Comparison of ENCODE assay signal across 22 mouse cellular contexts in genomic region chr11:57005341-57005740, GRCm38 (mm10). TPM values are rescaled to one million over a fixed set of nuclear protein-coding genes. Genes with fewer than 3 reads are reported as not detected.
DNase-seq lines count a peak whose midpoint lies in the region; ATAC-seq and TF ChIP-seq lines count a peak whose summit lies in the region.
"Had no signal": no experiment of that assay in that cellular context is flagged by ENCODE, and none has a peak within 500 bp of the region (broad histone marks: within the 10 kb centered on the region; RNA-seq: fewer than 3 reads in every experiment).

No protein-coding gene starts in this region.

- no peak for TF ChIP-seq EP300 in heart, postnatal 0 days (IDR thresholded peaks at IDR 0.05; ENCODE audit: low read depth)

- H3K9me3 ChIP-seq in forebrain, embryonic 13.5 days (replicated peaks): no peaks in the 10 kb centered on the region
- H3K9me3 ChIP-seq in forebrain, embryonic 12.5 days: no peaks in the 10 kb centered on the region
- H3K9me3 ChIP-seq in heart, postnatal 0 days (replicated peaks; ENCODE audit: control insufficient read depth, low read length): no peaks in the 10 kb centered on the region
- H3K9me3 ChIP-seq in midbrain, embryonic 11.5 days (ENCODE audit: control insufficient read depth, low read length): no peaks in the 10 kb centered on the region
- H3K9me3 ChIP-seq: hindbrain, embryonic 12.5 days; kidney, embryonic 15.5 days; limb, embryonic 15.5 days; midbrain, embryonic 10.5 days; neural tube, embryonic 15.5 days; stomach, embryonic 15.5 days had no signal

- no peak overlapping the region for H3K4me2 ChIP-seq in forebrain, embryonic 13.5 days
- H3K4me2 ChIP-seq in forebrain, embryonic 12.5 days: no peak overlapping the region
- H3K4me2 ChIP-seq in heart, postnatal 0 days (ENCODE audit: low read depth, low read length): no peak overlapping the region
- H3K4me2 ChIP-seq in midbrain, embryonic 11.5 days: no peak overlapping the region
- H3K4me2 ChIP-seq: hindbrain, embryonic 12.5 days; kidney, embryonic 15.5 days; limb, embryonic 15.5 days; lung, embryonic 14.5 days; neural tube, embryonic 15.5 days; stomach, embryonic 15.5 days had no signal

- intact Hi-C loops in heart, postnatal 14 days (cut with DNase I): no loop called here

- peak; percentile 48; the same call in 1 of the 2 replicates for ATAC-seq in forebrain, embryonic 13.5 days
- ATAC-seq in forebrain, embryonic 12.5 days (ENCODE audit: low FRiP score): no peak
- ATAC-seq in heart, postnatal 0 days (ENCODE audit: insufficient read depth, low read depth): no peak
- no peak for ATAC-seq in midbrain, embryonic 11.5 days (ENCODE audit: low FRiP score)
- ATAC-seq: intestine, postnatal 0 days had no signal

- H3K36me3 ChIP-seq in forebrain, embryonic 13.5 days (ENCODE audit: poor library complexity, severe bottlenecking): no peaks in the 10 kb centered on the region
- H3K36me3 ChIP-seq in forebrain, embryonic 12.5 days (replicated peaks): no peaks in the 10 kb centered on the region
- no peaks in the 10 kb centered on the region for H3K36me3 ChIP-seq in heart, postnatal 0 days (replicated peaks; ENCODE audit: control insufficient read depth, insufficient read depth, low read length)
- no peaks in the 10 kb centered on the region for H3K36me3 ChIP-seq in midbrain, embryonic 11.5 days (ENCODE audit: control insufficient read depth, insufficient read depth, low read length)
- H3K36me3 ChIP-seq: hindbrain, embryonic 12.5 days; kidney, embryonic 15.5 days; limb, embryonic 15.5 days; midbrain, embryonic 10.5 days; neural tube, embryonic 15.5 days; stomach, embryonic 15.5 days had no signal

- DNase-seq in heart, postnatal 0 days (ENCODE audit: low spot score): no peak
- DNase-seq in heart, postnatal 14 days: no peak
- DNase-seq in right cerebral cortex, postnatal 4 days: peak; percentile 63
- no peak for DNase-seq in right cerebral cortex, postnatal 36 days (ENCODE audit: low spot score in 2 of 2)
- no peak for DNase-seq in midbrain, embryonic 11.5 days (ENCODE audit: low spot score, missing footprints)
- DNase-seq: adrenal gland, postnatal 10 days; cerebellum, adult 9-10 months; gastrocnemius, postnatal 25 days; heart, adult 2 months; kidney, postnatal 36 days; thymus, postnatal 25 days had no signal

- no peak overlapping the region for H3K9ac ChIP-seq in forebrain, embryonic 13.5 days
- no peak overlapping the region for H3K9ac ChIP-seq in forebrain, embryonic 12.5 days
- H3K9ac ChIP-seq in heart, postnatal 0 days (replicated peaks; ENCODE audit: low read depth, low read length): no peak overlapping the region
- H3K9ac ChIP-seq in midbrain, embryonic 11.5 days (ENCODE audit: low read length): no peak overlapping the region
- H3K9ac ChIP-seq: hindbrain, embryonic 12.5 days; kidney, embryonic 15.5 days; limb, embryonic 15.5 days; liver, embryonic 14.5 days; lung, embryonic 14.5 days; neural tube, embryonic 15.5 days; stomach, embryonic 15.5 days had no signal

- no peaks in the 10 kb centered on the region for H3K4me1 ChIP-seq in forebrain, embryonic 13.5 days
- H3K4me1 ChIP-seq in forebrain, embryonic 12.5 days: no peaks in the 10 kb centered on the region; the same call in 1 of the 2 replicates
- peaks cover 37% of the 10 kb centered on the region for H3K4me1 ChIP-seq in heart, postnatal 0 days (ENCODE audit: control insufficient read depth, insufficient read depth)
- no peaks in the 10 kb centered on the region for H3K4me1 ChIP-seq in midbrain, embryonic 11.5 days (ENCODE audit: control insufficient read depth, insufficient read depth, low read length)
- H3K4me1 ChIP-seq: hindbrain, embryonic 12.5 days; neural tube, embryonic 15.5 days had no signal

- no peak overlapping the region for H3K27ac ChIP-seq in forebrain, embryonic 13.5 days
- H3K27ac ChIP-seq in forebrain, embryonic 12.5 days: no peak overlapping the region
- H3K27ac ChIP-seq in heart, postnatal 0 days (ENCODE audit: low read depth): 0 out of 2 replicates have a peak overlapping the region, but pooled peaks have one; percentile 15
- no peak overlapping the region for H3K27ac ChIP-seq in midbrain, embryonic 11.5 days (ENCODE audit: low read depth, low read length)
- H3K27ac ChIP-seq: heart, adult 2 months; hindbrain, embryonic 12.5 days; kidney, embryonic 15.5 days; limb, embryonic 15.5 days; liver, embryonic 14.5 days; midbrain, embryonic 10.5 days; neural tube, embryonic 15.5 days; stomach, embryonic 15.5 days had no signal

- no peaks in the 10 kb centered on the region; the same call in 1 of the 2 replicates for H3K27me3 ChIP-seq in forebrain, embryonic 13.5 days
- H3K27me3 ChIP-seq in forebrain, embryonic 12.5 days: 0 out of 2 replicates have a peak, but pooled peaks cover 1% of the 10 kb centered on the region
- H3K27me3 ChIP-seq in heart, postnatal 0 days (ENCODE audit: control insufficient read depth, insufficient read depth, low read length): no peaks in the 10 kb centered on the region; the same call in 1 of the 2 replicates
- H3K27me3 ChIP-seq in midbrain, embryonic 11.5 days (ENCODE audit: control insufficient read depth, insufficient read depth, low read length): no peaks in the 10 kb centered on the region
- H3K27me3 ChIP-seq: hindbrain, embryonic 12.5 days; neural tube, embryonic 15.5 days; stomach, embryonic 15.5 days had no signal

- 72% methylated on average over 7 of the region's 7 CpGs for WGBS in forebrain, embryonic 13.5 days
- 81% methylated on average over 7 of the region's 7 CpGs for WGBS in forebrain, embryonic 12.5 days
- WGBS in heart, postnatal 0 days: 51% methylated on average over 7 of the region's 7 CpGs
- 86% methylated on average over 7 of the region's 7 CpGs for WGBS in midbrain, embryonic 11.5 days

- no peak for TF ChIP-seq CTCF in heart, postnatal 0 days (IDR thresholded peaks at IDR 0.05; ENCODE audit: low read depth)

- H3K4me3 ChIP-seq in forebrain, embryonic 13.5 days: no peak overlapping the region
- no peak overlapping the region for H3K4me3 ChIP-seq in forebrain, embryonic 12.5 days (replicated peaks)
- no peak overlapping the region for H3K4me3 ChIP-seq in heart, postnatal 0 days (ENCODE audit: low read depth, low read length)
- no peak overlapping the region for H3K4me3 ChIP-seq in midbrain, embryonic 11.5 days (ENCODE audit: low read depth, low read length)
- H3K4me3 ChIP-seq: heart, adult 2 months; hindbrain, embryonic 12.5 days; kidney, embryonic 15.5 days; limb, embryonic 15.5 days; midbrain, embryonic 10.5 days; neural tube, embryonic 15.5 days; stomach, embryonic 15.5 days had no signal

RNA-seq across cellular contexts. Expression of gene Gria1, which starts 5.8 kb away (rescaled TPM):
- 20.8 and 24.2 TPM in 2 replicates for polyA plus RNA-seq in forebrain, embryonic 13.5 days (2015; fragmentation: Nextera tagmentation; extraction: Ambion mirVana)
- 9.6 and 9.7 TPM in 2 replicates for polyA plus RNA-seq in forebrain, embryonic 12.5 days (2016; fragmentation: Nextera tagmentation; extraction: Ambion mirVana)
- 5.6 and 17.9 TPM in 2 replicates for total RNA-seq in heart, postnatal 0 days (2014; rRNA removed; ENCODE audit: low replicate concordance)
- 2.0 and 2.1 TPM in 2 replicates for polyA plus RNA-seq in heart, postnatal 0 days (2015; fragmentation: Nextera tagmentation; extraction: Ambion mirVana)
- under 1 TPM; 0.10 to 0.22 TPM for total RNA-seq in heart, postnatal 14 days (2021)
- 1.8 and 3.1 TPM in 2 replicates for polyA plus RNA-seq in midbrain, embryonic 11.5 days (2014; fragmentation: Nextera tagmentation; extraction: Ambion mirVana)
